Mouse (Mus musculus) CD4-positive, CD25-positive, alpha-beta regulatory T cell, adult 4 months (primary cell): Measurements from ENCODE around the gene Sorbs1. TPM values are rescaled to one million over a fixed set of nuclear protein-coding genes. Genes with fewer than 3 reads are reported as not detected.

Experiments
- ATAC-seq: one replicate; pipeline ENCODE4 v1.8.0; 2017
- polyA plus RNA-seq, 2 experiments: library from polyadenylated mRNA; unstranded; fragments of 100-300 nt; shearing (Covaris generic); gene quantifications; one replicate each; pipeline ENCODE4 v1.2.1; 2017

Sorbs1 gene
- polyA plus RNA-seq, 2 experiments from 2014 or later, result 19.0 to 28.5 TPM

DNA sequence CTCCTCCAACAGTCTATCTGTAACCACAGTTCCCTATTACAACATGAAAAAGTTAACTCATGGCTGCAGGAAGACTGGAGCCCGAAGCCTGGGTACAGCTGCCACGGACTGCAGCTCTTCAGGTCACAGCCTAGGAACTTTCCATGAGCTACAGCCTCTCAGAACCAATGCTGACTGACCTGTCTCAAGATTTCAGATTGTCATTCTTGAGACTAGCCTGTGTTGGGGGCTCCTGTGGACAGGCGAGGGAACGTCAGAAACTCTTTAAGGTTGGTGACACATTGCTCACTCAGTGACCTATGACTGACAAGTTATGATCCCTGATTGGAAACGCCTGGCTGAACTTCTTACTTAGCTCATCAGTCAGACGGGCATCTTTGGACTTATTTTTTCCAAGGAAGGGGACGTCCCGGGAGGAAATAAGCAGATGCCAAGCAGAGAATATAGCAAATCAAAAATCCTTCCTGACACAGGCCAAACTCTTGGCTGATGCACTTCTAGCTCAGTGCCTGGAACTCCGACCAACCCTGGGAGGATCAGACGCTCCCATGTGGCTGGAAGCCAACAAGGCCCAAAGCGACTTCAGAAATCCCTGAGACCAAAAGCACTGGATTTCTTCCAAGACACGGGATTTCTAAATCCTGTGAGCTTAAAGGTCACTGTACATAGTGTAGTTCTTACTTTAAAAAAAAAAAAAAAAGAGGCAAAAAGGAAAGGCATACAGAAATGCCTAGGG lies 76.9 kb downstream of the Sorbs1 start:
- ATAC-seq, result no peak

DNA sequence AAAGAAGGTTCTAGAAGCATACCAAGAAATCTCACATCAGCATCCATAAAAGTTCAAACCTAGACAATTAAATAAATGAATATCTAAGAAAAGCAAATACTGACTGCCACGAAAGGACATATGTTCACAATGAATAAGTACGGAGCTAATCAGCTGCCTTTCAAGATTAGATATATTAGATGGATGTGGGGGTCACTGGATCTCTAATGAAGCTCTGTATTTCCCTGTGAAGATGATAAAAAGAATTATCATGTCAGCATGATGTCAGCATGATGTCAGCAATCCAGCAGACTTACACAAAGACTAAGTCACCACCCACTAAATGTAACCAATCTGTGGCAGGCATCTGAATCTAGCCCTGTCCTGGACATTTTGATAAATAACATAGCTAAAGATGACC lies 77.8 kb downstream of the Sorbs1 start:
- no peak for ATAC-seq

- no peak for ATAC-seq
Measured at GRCm38 (mm10) chr19:40435045-40435444, 78.5 kb downstream of the Sorbs1 start.

- ATAC-seq, result no peak
Measured at GRCm38 (mm10) chr19:40434042-40434869, 79.3 kb downstream of the Sorbs1 start.

DNA sequence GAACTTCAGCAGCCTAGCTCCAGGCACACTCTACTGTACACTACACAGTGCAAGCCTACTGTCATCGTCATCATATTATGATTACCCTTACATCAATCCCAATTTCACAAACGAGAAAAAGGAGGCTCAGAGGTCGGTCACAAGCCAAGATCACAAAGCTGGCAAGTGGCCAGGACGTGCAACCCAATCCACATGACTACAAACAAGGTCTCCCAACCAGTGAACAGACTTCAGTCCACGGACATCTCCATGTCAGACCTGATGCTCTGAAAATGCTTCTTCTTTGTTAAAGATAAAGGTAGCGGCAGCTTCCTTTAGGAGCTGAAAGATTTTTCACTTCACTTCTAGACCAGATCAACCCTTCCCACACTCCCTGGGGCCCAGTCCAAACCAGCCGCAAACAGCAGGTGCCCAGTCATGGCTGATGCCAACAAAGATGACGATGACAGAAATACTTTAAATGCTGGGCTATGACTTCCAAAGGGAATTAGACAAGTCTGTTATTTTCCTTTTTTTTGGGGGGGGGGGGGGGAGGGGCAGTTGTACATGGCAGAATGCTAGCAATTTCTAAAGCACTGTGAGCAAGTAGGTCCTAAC lies 80.2 kb downstream of the Sorbs1 start:
- ATAC-seq, result no peak

DNA sequence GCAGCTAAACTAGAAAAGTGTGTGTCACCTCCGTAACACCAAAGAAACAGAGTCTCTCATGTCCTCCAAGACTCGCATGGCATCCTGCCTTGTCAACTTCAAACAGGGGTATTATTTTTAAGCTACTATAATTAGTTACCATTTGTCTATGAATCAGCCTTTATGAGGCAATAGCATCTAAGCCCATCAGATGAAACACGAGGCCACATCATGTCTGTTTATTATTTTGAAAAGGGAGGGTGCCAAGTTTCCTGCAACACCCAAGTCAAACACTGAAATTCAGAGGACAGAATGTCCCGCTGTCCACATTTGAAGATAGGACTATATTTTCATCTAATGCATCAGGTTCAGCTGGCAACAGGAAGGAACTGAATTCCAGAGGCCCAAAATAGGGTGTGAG lies 81.6 kb downstream of the Sorbs1 start:
- no peak for ATAC-seq

GRCm38 (mm10) chr19:40429572-40429971 lies 84.0 kb downstream of the Sorbs1 start:
- ATAC-seq, result no peak

DNA sequence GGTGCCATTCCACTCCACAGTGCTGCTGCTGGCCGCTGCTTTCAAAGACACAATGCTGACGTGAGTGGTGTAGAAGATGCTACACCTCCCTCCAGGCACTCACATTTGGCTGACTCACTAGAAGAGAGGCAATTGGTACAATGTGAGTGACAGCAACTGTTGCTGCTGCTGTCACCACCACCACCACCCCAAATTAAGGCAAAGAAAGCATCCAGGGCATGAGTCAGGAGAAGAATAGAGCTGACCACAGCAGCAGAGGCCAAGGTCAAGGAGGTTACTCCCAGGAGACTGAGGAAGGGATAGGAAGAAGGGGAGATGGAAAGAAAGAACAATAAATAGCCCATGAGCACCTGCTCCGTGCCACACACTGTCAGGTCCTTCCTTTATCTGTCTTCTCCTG lies 84.4 kb downstream of the Sorbs1 start:
- no peak for ATAC-seq

GRCm38 (mm10) chr19:40426103-40426960 lies 87.2 kb downstream of the Sorbs1 start:
- ATAC-seq, result no peak

- no peak for ATAC-seq
Measured at GRCm38 (mm10) chr19:40425326-40425725, 88.3 kb downstream of the Sorbs1 start.

DNA sequence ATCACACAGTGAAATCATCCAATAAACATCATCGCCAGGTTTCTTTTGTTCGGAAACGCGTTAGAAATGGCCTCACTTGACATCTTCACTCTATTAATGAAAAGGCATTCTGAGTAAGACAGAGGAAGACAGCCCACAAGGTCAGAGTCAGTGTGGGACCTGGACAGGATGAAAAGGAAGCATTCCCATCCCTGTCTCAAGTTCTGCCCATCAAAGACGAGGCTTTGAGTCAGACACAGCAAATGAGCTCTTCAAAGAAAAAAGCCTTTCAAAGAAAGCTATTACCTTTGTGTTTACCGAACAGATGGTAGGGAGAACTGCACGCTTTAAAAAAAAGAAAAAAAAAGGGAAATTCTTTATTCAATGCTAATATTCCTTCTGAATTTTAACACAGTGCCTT lies 92.5 kb downstream of the Sorbs1 start:
- ATAC-seq, result no peak

GRCm38 (mm10) chr19:40419315-40419714 lies 94.3 kb downstream of the Sorbs1 start:
- ATAC-seq, result no peak

- ATAC-seq, result no peak
Measured at GRCm38 (mm10) chr19:40417155-40417821, 96.3 kb downstream of the Sorbs1 start.

- no peak for ATAC-seq
Measured at GRCm38 (mm10) chr19:40415725-40416124, 97.9 kb downstream of the Sorbs1 start.

- no peak for ATAC-seq
Measured at GRCm38 (mm10) chr19:40414798-40415475, 98.6 kb downstream of the Sorbs1 start.

GRCm38 (mm10) chr19:40414386-40414785 lies 99.2 kb downstream of the Sorbs1 start:
- no peak for ATAC-seq

GRCm38 (mm10) chr19:40411379-40411813 lies 102.2 kb downstream of the Sorbs1 start:
- no peak for ATAC-seq

DNA sequence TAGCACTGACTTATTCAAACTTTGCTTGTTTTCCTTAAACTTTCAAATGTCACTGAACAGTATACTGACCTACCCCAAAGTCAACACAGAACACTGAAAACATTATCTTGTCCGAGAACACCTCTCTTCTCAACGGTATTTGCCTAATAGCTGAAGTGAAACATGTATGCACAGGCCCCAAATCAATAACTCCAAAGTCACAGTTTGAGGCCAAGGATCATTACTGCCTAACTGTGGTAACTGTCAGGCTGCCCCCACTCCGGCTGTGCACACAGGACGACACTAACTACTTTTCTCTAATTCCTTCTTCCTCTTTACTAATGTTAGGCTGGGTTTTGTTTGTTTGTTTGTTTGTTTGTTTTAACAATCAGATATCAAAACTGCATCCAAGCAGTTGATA lies 103.1 kb downstream of the Sorbs1 start:
- no peak for ATAC-seq

DNA sequence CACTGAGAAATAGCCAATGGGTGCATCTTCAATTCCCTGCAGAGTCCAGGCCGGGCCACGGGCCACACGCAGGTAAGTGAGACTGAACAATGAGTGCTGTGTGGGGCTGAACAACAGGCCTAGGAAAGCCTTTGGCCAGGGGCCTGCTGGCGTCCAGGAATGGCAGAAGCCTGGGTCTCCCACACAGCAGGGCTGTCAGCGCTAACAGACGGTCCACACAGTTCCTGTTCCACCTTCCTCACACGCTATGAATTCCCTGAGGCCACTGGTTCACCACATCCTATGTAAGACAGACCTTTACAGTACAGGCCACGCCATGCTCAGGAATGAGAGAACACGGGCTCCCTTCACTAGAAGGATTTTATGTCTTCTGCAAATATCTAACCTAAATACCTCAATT lies 103.5 kb downstream of the Sorbs1 start:
- no peak for ATAC-seq

- ATAC-seq, result no peak
Measured at GRCm38 (mm10) chr19:40409500-40410035, 104.0 kb downstream of the Sorbs1 start.

DNA sequence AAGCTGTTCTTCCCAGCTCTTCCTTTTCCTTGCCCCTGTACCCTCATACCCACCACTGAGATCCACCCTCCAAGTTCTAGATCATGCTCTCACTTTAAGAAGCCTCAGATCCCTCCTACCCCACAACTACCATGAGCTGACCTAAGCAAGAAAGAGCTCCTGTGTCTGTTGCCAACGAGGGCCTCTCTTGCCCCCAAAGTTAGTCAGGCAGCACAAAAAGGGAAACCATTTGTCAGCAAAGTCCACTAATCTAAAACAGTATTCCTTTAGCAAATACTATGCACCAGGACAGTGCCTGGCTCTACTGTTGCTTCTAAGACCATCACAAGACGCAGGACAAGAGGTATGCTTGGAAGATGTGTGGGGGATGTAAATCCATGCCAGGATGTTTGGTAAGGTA lies 106.4 kb downstream of the Sorbs1 start:
- ATAC-seq, result no peak
